Mouse (Mus musculus) kidney, embryonic 14.5 days (tissue): Measurements from ENCODE around the gene A130010J15Rik. TPM values are rescaled to one million over a fixed set of nuclear protein-coding genes. Genes with fewer than 3 reads are reported as not detected.

ENCODE experiments used
- ATAC-seq: fragments of 200-750 bp; cut with Nextera tagmentation; 2 replicates; pipeline ENCODE4 v1.8.0; 2017; ENCODE audit warnings: moderate number of reproducible peaks, mild to moderate bottlenecking, moderate TSS enrichment, moderate library complexity; ENCODE audit not compliant: low FRiP score, low TSS enrichment
- H3K27ac ChIP-seq: fragments of 300-500 bp; sonication (generic); 2 replicates; pipeline ENCODE4 v1.5.1; 2014; ENCODE audit warnings: low read depth, mild to moderate bottlenecking, low read length, moderate library complexity, mixed read lengths
- H3K27me3 ChIP-seq: fragments of 300-500 bp; sonication (generic); 2 replicates; pipeline ENCODE4 v1.6.1; 2014; ENCODE audit warnings: mild to moderate bottlenecking, low read length; ENCODE audit not compliant: control insufficient read depth, insufficient read depth
- H3K36me3 ChIP-seq: fragments of 300-500 bp; sonication (generic); 2 replicates; pipeline ENCODE4 v1.6.1; 2014; ENCODE audit warnings: low read length, mixed read lengths; ENCODE audit not compliant: control insufficient read depth, insufficient read depth
- H3K4me1 ChIP-seq: fragments of 300-500 bp; sonication (generic); 2 replicates; pipeline ENCODE4 v1.6.1; 2014; ENCODE audit warnings: low read length, mixed read lengths; ENCODE audit not compliant: control insufficient read depth, insufficient read depth
- H3K4me2 ChIP-seq: fragments of 300-500 bp; sonication (generic); replicated peaks from 2 replicates; pipeline ENCODE4 v1.6.1; 2014; ENCODE audit warnings: low read depth, mild to moderate bottlenecking, low read length
- H3K4me3 ChIP-seq: fragments of 300-500 bp; sonication (generic); 2 replicates; pipeline ENCODE4 v1.5.1; 2014; ENCODE audit warnings: mild to moderate bottlenecking, low read length
- H3K9ac ChIP-seq: fragments of 300-500 bp; sonication (generic); 2 replicates; pipeline ENCODE4 v1.6.1; 2014; ENCODE audit warnings: low read depth, mild to moderate bottlenecking, low read length, moderate library complexity
- H3K9me3 ChIP-seq: fragments of 300-500 bp; sonication (generic); 2 replicates; pipeline ENCODE4 v1.6.1; 2016; ENCODE audit warnings: low read length; ENCODE audit not compliant: control insufficient read depth
- WGBS: fragments of 180-500 bp; shearing (Covaris S2); extraction: QIAGEN DNeasy Blood & Tissue Kit; methylation state at CpG from one replicate; pipeline ENCODE4 v1.1.7; 2014; 5-methylcytosine and 5-hydroxymethylcytosine counted together
- polyA plus RNA-seq: library from polyadenylated mRNA; unstranded; fragments of >200 nt; fragmentation: Nextera tagmentation; extraction: Ambion mirVana; gene quantifications from 2 replicates; pipeline ENCODE4 v1.2.1, GENCODE M21; 2014

A130010J15Rik gene
- polyA plus RNA-seq, 1 experiment from 2014 or later: 16.0 TPM

- H3K9ac ChIP-seq: no peak overlapping the region
- no peak overlapping the region for H3K27ac ChIP-seq
- peaks cover 18% of the 10 kb centered on the region for H3K36me3 ChIP-seq
- 32% methylated on average over 6 of the region's 6 CpGs for WGBS
- peaks cover 9% of the 10 kb centered on the region for H3K4me1 ChIP-seq
- no peak overlapping the region for H3K4me3 ChIP-seq
- no peak overlapping the region for H3K4me2 ChIP-seq
- H3K27me3 ChIP-seq: no peaks in the 10 kb centered on the region
- no peaks in the 10 kb centered on the region for H3K9me3 ChIP-seq
- ATAC-seq: no peak
These were observed 36.4 kb upstream of the A130010J15Rik start for GRCm38 (mm10) chr1:193131311-193131948.

- no peak overlapping the region for H3K27ac ChIP-seq
- no peak overlapping the region for H3K9ac ChIP-seq
- no peaks in the 10 kb centered on the region for H3K27me3 ChIP-seq
- peaks cover 9% of the 10 kb centered on the region for H3K4me1 ChIP-seq
- no peak overlapping the region for H3K4me2 ChIP-seq
- H3K36me3 ChIP-seq: peaks cover 9% of the 10 kb centered on the region
- H3K9me3 ChIP-seq: no peaks in the 10 kb centered on the region
- H3K4me3 ChIP-seq: no peak overlapping the region
- ATAC-seq: no peak
These were observed 35.5 kb upstream of the A130010J15Rik start for GRCm38 (mm10) chr1:193132385-193132784.

GRCm38 (mm10) chr1:193133726-193134125, 34.1 kb upstream of the A130010J15Rik start:
- Histone ChIP-seq H3K4me3 (no peak overlapping the region), H3K4me2 (no peak overlapping the region), H3K27ac (no peak overlapping the region), H3K4me1 (peaks cover 9% of the 10 kb centered on the region), H3K9me3 (no peaks in the 10 kb centered on the region), H3K9ac (no peak overlapping the region), H3K36me3 (no peaks in the 10 kb centered on the region), H3K27me3 (no peaks in the 10 kb centered on the region)
- WGBS: 87% methylated on average over 1 of the region's 1 CpGs
- no peak for ATAC-seq

- H3K36me3 ChIP-seq: no peaks in the 10 kb centered on the region
- no peaks in the 10 kb centered on the region for H3K9me3 ChIP-seq
- H3K9ac ChIP-seq: no peak overlapping the region
- H3K27ac ChIP-seq: no peak overlapping the region
- ATAC-seq: peak; percentile 34; the same call in 1 of the 2 replicates
- H3K27me3 ChIP-seq: no peaks in the 10 kb centered on the region
- WGBS: 20% methylated on average over 7 of the region's 7 CpGs
- no peak overlapping the region for H3K4me2 ChIP-seq
- no peak overlapping the region for H3K4me3 ChIP-seq
- no peaks in the 10 kb centered on the region for H3K4me1 ChIP-seq
These were observed 29.8 kb upstream of the A130010J15Rik start for GRCm38 (mm10) chr1:193138087-193138486.

GRCm38 (mm10) chr1:193138669-193139068, 29.2 kb upstream of the A130010J15Rik start:
- Histone ChIP-seq H3K4me3 (no peak overlapping the region), H3K27ac (no peak overlapping the region), H3K9ac (no peak overlapping the region), H3K36me3 (no peaks in the 10 kb centered on the region), H3K27me3 (no peaks in the 10 kb centered on the region), H3K4me2 (no peak overlapping the region), H3K9me3 (no peaks in the 10 kb centered on the region), H3K4me1 (no peaks in the 10 kb centered on the region)
- ATAC-seq: 0 out of 2 replicates have a peak, but pooled peaks have one; percentile 22
- 29% methylated on average over 3 of the region's 3 CpGs for WGBS

GRCm38 (mm10) chr1:193141118-193141517, 26.7 kb upstream of the A130010J15Rik start:
- 64% methylated on average over 7 of the region's 7 CpGs for WGBS
- Histone ChIP-seq H3K27ac (no peak overlapping the region), H3K27me3 (no peaks in the 10 kb centered on the region), H3K9me3 (no peaks in the 10 kb centered on the region), H3K36me3 (no peaks in the 10 kb centered on the region), H3K4me2 (no peak overlapping the region), H3K9ac (no peak overlapping the region), H3K4me1 (no peaks in the 10 kb centered on the region), H3K4me3 (no peak overlapping the region)
- no peak for ATAC-seq

GRCm38 (mm10) chr1:193142517-193143062, 25.3 kb upstream of the A130010J15Rik start:
- H3K4me3 ChIP-seq: no peak overlapping the region
- no peak overlapping the region for H3K27ac ChIP-seq
- H3K27me3 ChIP-seq: no peaks in the 10 kb centered on the region
- H3K9me3 ChIP-seq: no peaks in the 10 kb centered on the region
- H3K4me2 ChIP-seq: no peak overlapping the region
- WGBS: 78% methylated on average over 8 of the region's 8 CpGs
- H3K9ac ChIP-seq: no peak overlapping the region
- H3K36me3 ChIP-seq: no peaks in the 10 kb centered on the region
- no peak for ATAC-seq
- H3K4me1 ChIP-seq: no peaks in the 10 kb centered on the region

- Histone ChIP-seq H3K9ac (no peak overlapping the region), H3K4me1 (no peaks in the 10 kb centered on the region), H3K27ac (no peak overlapping the region), H3K4me3 (no peak overlapping the region), H3K4me2 (no peak overlapping the region), H3K27me3 (no peaks in the 10 kb centered on the region), H3K9me3 (no peaks in the 10 kb centered on the region), H3K36me3 (no peaks in the 10 kb centered on the region)
- 81% methylated on average over 6 of the region's 6 CpGs for WGBS
- no peak for ATAC-seq
These were observed 23.3 kb upstream of the A130010J15Rik start for GRCm38 (mm10) chr1:193144516-193144915.

- Histone ChIP-seq H3K4me3 (no peak overlapping the region), H3K9ac (no peak overlapping the region), H3K4me2 (no peak overlapping the region), H3K36me3 (no peaks in the 10 kb centered on the region), H3K4me1 (no peaks in the 10 kb centered on the region), H3K27me3 (no peaks in the 10 kb centered on the region), H3K9me3 (no peaks in the 10 kb centered on the region), H3K27ac (no peak overlapping the region)
- ATAC-seq: no peak
- WGBS: 80% methylated on average over 4 of the region's 4 CpGs
These were observed 22.7 kb upstream of the A130010J15Rik start for GRCm38 (mm10) chr1:193145101-193145500.
